Mouse (Mus musculus): ENCODE results near the gene Gm15013. TPM values are rescaled to one million over a fixed set of nuclear protein-coding genes. Genes with fewer than 3 reads are reported as not detected.
A peak's percentile ranks its signal among the peaks of the same experiment; 100 is the strongest.
"Not testable (repeated sequence)": the region's sequence is repeated elsewhere in the genome, so short reads cannot be mapped to it uniquely, and the experiment has no call there.

Gm15013 gene
- total RNA-seq (2021) = not detected
- 0.29 TPM in 1 of 2 replicates, not detected in the other for polyA plus RNA-seq (2012; rRNA removed)
- long read RNA-seq = 0 reads

- 95% methylated on average over 8 of the region's 8 CpGs for WGBS
- intact Hi-C loops (cut with DNase I) = no loop called here
- no peaks in the 10 kb centered on the region for H3K36me3 ChIP-seq (ENCODE audit: control insufficient read depth, insufficient read depth, low read length)
- no peaks in the 10 kb centered on the region for H3K27me3 ChIP-seq (ENCODE audit: control insufficient read depth, insufficient read depth, low read length)
- TF ChIP-seq EP300 (IDR thresholded peaks at IDR 0.05; ENCODE audit: insufficient read depth, low read depth, low read length) (no peak), POLR2A (IDR thresholded peaks at IDR 0.05; ENCODE audit: insufficient read depth, low read depth, low read length) (no peak), CTCF (IDR thresholded peaks at IDR 0.05) (no peak)
- H3K27ac ChIP-seq = no peak within 1 kb of the TSS
- H3K79me2 ChIP-seq (replicated peaks; ENCODE audit: control insufficient read depth, insufficient read depth, low read length) = no peaks in the 10 kb centered on the region
- no peak within 1 kb of the TSS for H3K9ac ChIP-seq (ENCODE audit: low read depth, low read length)
- no peak within 1 kb of the TSS for H3K4me3 ChIP-seq
- no peak for DNase-seq
- H3K4me1 ChIP-seq (ENCODE audit: control insufficient read depth, insufficient read depth, low read length) = no peaks in the 10 kb centered on the region
Measured at GRCm38 (mm10) chrX:139714381-139714780, at the start of gene Gm15013. Gene Gm15013, minus strand, starts transcription at chrX:139714481.

- TF ChIP-seq CTCF (IDR thresholded peaks at IDR 0.05) (peak; percentile 73), POLR2A (IDR thresholded peaks at IDR 0.05; ENCODE audit: insufficient read depth, low read depth, low read length) (no peak)
- DNase-seq = no peak
- intact Hi-C loops (cut with DNase I) = loop anchor here (5.0 kb wide), 1 partner anchor 345 kb away; no protein-coding TSS in a partner anchor
- H3K27ac ChIP-seq = no peak overlapping the region
- no peaks in the 10 kb centered on the region for H3K79me2 ChIP-seq (replicated peaks; ENCODE audit: control insufficient read depth, insufficient read depth, low read length)
- no peak overlapping the region for H3K9ac ChIP-seq (ENCODE audit: low read depth, low read length)
- no peaks in the 10 kb centered on the region for H3K27me3 ChIP-seq (ENCODE audit: control insufficient read depth, insufficient read depth, low read length)
- WGBS = 71% methylated on average over 2 of the region's 2 CpGs
- H3K36me3 ChIP-seq (ENCODE audit: control insufficient read depth, insufficient read depth, low read length) = no peaks in the 10 kb centered on the region
- no peaks in the 10 kb centered on the region for H3K4me1 ChIP-seq (ENCODE audit: control insufficient read depth, insufficient read depth, low read length)
- H3K4me3 ChIP-seq = no peak overlapping the region
Measured at GRCm38 (mm10) chrX:139762546-139762945, 48.3 kb upstream of the Gm15013 start.

GRCm38 (mm10) chrX:139758634-139759033 lies 44.4 kb upstream of the Gm15013 start:
- H3K4me1 ChIP-seq (ENCODE audit: control insufficient read depth, insufficient read depth, low read length); H3K4me3 ChIP-seq; H3K79me2 ChIP-seq (replicated peaks; ENCODE audit: control insufficient read depth, insufficient read depth, low read length); H3K9ac ChIP-seq (ENCODE audit: low read depth, low read length); H3K36me3 ChIP-seq (ENCODE audit: control insufficient read depth, insufficient read depth, low read length); H3K27me3 ChIP-seq (ENCODE audit: control insufficient read depth, insufficient read depth, low read length); DNase-seq; H3K27ac ChIP-seq; intact Hi-C loops (cut with DNase I): not testable (repeated sequence)
- WGBS = 57% methylated on average over 3 of the region's 3 CpGs

GRCm38 (mm10) chrX:139751855-139752254 lies 37.6 kb upstream of the Gm15013 start:
- intact Hi-C loops (cut with DNase I) = no loop called here
- no peaks in the 10 kb centered on the region for H3K27me3 ChIP-seq (ENCODE audit: control insufficient read depth, insufficient read depth, low read length)
- H3K79me2 ChIP-seq (replicated peaks; ENCODE audit: control insufficient read depth, insufficient read depth, low read length) = no peaks in the 10 kb centered on the region
- peak; percentile 3 to 52 for DNase-seq
- H3K36me3 ChIP-seq (ENCODE audit: control insufficient read depth, insufficient read depth, low read length) = no peaks in the 10 kb centered on the region
- no peak overlapping the region for H3K27ac ChIP-seq
- 3% methylated on average over 1 of the region's 1 CpGs for WGBS
- TF ChIP-seq POLR2A (IDR thresholded peaks at IDR 0.05; ENCODE audit: insufficient read depth, low read depth, low read length) (no peak), CTCF (IDR thresholded peaks at IDR 0.05) (peak; percentile 79)
- no peaks in the 10 kb centered on the region for H3K4me1 ChIP-seq (ENCODE audit: control insufficient read depth, insufficient read depth, low read length)
- no peak overlapping the region for H3K4me3 ChIP-seq
- no peak overlapping the region for H3K9ac ChIP-seq (ENCODE audit: low read depth, low read length)

GRCm38 (mm10) chrX:139737066-139737465 lies 22.8 kb upstream of the Gm15013 start:
- WGBS = 79% methylated on average over 5 of the region's 5 CpGs
- DNase-seq = no peak
- H3K27ac ChIP-seq = no peak overlapping the region
- no peak overlapping the region for H3K4me3 ChIP-seq
- no peaks in the 10 kb centered on the region for H3K27me3 ChIP-seq (ENCODE audit: control insufficient read depth, insufficient read depth, low read length)
- intact Hi-C loops (cut with DNase I) = no loop called here
- no peak overlapping the region for H3K9ac ChIP-seq (ENCODE audit: low read depth, low read length)
- no peaks in the 10 kb centered on the region for H3K79me2 ChIP-seq (replicated peaks; ENCODE audit: control insufficient read depth, insufficient read depth, low read length)
- no peaks in the 10 kb centered on the region for H3K4me1 ChIP-seq (ENCODE audit: control insufficient read depth, insufficient read depth, low read length)
- no peaks in the 10 kb centered on the region for H3K36me3 ChIP-seq (ENCODE audit: control insufficient read depth, insufficient read depth, low read length)
- TF ChIP-seq EP300 (IDR thresholded peaks at IDR 0.05; ENCODE audit: insufficient read depth, low read depth, low read length) = no peak
- TF ChIP-seq POLR2A (IDR thresholded peaks at IDR 0.05; ENCODE audit: insufficient read depth, low read depth, low read length) = no peak
- TF ChIP-seq CTCF (IDR thresholded peaks at IDR 0.05) = no peak

- no peak for DNase-seq
- Histone ChIP-seq H3K4me3 (no peak overlapping the region), H3K9ac (ENCODE audit: low read depth, low read length) (no peak overlapping the region), H3K27me3 (ENCODE audit: control insufficient read depth, insufficient read depth, low read length) (no peaks in the 10 kb centered on the region), H3K4me1 (ENCODE audit: control insufficient read depth, insufficient read depth, low read length) (no peaks in the 10 kb centered on the region), H3K27ac (no peak overlapping the region), H3K79me2 (replicated peaks; ENCODE audit: control insufficient read depth, insufficient read depth, low read length) (no peaks in the 10 kb centered on the region), H3K36me3 (ENCODE audit: control insufficient read depth, insufficient read depth, low read length) (no peaks in the 10 kb centered on the region)
- TF ChIP-seq POLR2A (IDR thresholded peaks at IDR 0.05; ENCODE audit: insufficient read depth, low read depth, low read length) = no peak
- TF ChIP-seq EP300 (IDR thresholded peaks at IDR 0.05; ENCODE audit: insufficient read depth, low read depth, low read length) = no peak
- TF ChIP-seq CTCF (IDR thresholded peaks at IDR 0.05) = no peak
- intact Hi-C loops (cut with DNase I) = no loop called here
- 86% methylated on average over 3 of the region's 3 CpGs for WGBS
Measured at GRCm38 (mm10) chrX:139730541-139730940, 16.3 kb upstream of the Gm15013 start.

All from heart, adult 2 months (tissue).